Mouse (Mus musculus) kidney, adult 8-10 months (tissue): Measurements from ENCODE around the gene Slc43a1.
"Not testable (repeated sequence)": the region's sequence is repeated elsewhere in the genome, so short reads cannot be mapped to it uniquely, and the experiment has no call there.

Source experiments
- DNase-seq, 2 experiments: peaks; one replicate each; pipeline ENCODE4 v3.0.0; 2022

The Slc43a1 gene

DNA sequence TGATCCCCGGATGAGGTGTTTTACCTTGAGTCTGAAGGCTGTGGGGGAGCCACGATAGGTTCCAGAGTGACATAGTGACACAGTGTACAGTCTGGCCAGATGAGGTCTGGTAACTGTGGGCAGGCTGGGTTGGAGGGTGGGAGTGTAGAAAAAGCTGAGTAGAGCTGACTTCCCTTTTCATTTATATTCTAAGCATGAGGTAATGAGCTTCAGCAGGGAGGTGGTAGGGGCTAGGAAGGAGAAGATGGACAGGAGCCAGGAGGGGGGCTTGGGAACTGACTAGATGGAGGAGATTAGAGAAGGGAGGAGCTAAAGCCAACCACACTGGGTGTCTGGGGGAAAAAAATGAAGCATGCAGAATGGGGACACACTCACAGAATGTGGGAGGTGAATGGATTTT is 30.3 kb downstream of the Slc43a1 start:
- no peak for DNase-seq

- no peak for DNase-seq
Measured at GRCm38 (mm10) chr2:84870623-84871160, 32.0 kb downstream of the Slc43a1 start.

DNA sequence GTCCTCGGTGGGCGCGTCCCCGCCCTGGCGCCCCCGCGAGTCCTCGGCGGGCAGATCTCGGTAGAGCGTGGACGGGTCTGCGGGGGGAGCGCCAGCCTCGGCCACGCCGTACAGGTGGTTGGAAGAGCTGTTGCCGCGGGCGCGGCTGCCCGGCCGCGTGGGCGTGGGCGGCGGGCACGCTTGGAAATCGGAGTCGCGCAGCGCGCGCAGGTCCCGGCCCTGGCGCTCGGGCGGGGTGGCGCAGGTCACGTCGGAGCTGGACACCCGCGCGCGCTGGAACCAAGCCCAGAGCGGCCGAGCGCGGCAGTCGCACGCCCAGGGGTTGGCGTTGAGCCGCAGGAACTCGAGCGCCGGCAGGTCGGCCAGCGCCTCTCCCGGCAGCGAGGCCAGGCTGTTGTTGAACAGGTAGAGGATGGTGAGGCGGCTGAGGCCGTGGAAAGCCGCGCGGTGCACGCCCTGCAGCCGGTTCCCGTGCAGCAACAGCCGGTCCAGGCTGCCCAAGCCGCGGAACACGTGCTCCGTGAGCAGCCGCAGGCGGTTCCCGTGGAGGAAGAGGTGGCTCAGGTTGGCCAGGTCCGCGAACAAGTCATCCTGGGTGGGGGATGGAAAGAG is 33.6 kb downstream of the Slc43a1 start:
- DNase-seq, result peak; percentile 67 to 70

GRCm38 (mm10) chr2:84875842-84876241 is 37.2 kb downstream of the Slc43a1 start:
- DNase-seq, result no peak

DNA sequence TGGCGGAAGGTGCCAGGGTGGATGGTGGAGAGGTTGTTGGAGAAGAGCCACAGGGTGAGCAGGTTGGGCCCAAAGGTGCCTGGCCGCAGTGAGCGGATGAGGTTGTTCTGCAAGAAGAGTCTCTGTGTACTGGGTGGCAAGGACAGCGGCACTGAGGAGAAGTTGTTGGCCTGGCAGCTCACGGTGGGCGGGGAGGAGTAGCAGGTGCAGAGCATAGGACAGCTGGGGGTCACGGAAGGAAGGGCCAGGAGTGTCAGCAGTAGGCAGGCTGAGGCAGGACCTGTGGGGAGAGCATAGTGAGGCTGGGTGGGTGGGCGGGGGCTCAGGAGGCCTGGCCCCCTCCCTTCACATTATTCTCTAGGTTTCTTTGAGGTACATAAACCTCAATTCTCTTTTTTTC is 41.9 kb downstream of the Slc43a1 start:
- no peak for DNase-seq

DNA sequence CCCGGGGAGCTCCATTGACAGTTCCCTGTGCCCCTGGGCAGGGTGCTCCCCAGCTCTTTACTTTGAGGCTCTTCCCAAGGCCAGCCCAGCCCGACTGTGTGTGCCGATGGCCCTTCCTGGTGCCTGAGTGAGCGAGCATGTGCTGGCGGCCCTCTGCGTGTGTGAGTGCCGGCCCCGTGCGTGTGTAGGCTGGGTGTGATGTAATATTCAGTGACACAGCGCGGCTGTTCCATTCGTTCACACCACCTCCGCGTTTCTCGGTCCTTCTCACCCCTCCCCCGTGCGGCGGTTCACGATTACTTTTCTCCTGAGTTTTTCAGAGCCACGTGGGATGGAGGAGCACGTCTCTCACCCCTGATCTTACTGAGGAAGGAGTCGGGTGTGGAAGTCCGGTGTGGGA is 44.0 kb downstream of the Slc43a1 start:
- no peak for DNase-seq

DNA sequence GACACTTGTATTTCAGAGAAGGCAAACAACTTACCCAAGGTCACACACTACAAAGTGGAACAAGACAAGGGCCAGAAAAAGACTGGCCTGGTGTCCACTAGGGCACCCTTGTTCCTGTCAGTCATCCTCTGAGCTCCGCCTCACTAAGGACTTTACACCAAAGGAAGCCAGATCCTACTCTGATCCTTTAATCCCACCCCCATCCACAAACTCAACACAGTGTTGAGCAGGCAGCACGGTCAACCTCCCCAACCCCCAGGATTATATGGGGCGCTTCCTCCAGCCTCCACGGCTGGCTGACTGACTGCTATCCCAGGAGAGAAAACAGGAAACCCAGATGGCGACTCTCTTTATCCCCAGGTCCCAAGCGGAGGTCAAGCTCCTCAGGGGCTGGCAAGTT is 44.4 kb downstream of the Slc43a1 start:
- DNase-seq, result no peak

- no peak for DNase-seq
Measured at GRCm38 (mm10) chr2:84883530-84883929, 44.9 kb downstream of the Slc43a1 start.

GRCm38 (mm10) chr2:84883942-84884341 is 45.3 kb downstream of the Slc43a1 start:
- no peak for DNase-seq

DNA sequence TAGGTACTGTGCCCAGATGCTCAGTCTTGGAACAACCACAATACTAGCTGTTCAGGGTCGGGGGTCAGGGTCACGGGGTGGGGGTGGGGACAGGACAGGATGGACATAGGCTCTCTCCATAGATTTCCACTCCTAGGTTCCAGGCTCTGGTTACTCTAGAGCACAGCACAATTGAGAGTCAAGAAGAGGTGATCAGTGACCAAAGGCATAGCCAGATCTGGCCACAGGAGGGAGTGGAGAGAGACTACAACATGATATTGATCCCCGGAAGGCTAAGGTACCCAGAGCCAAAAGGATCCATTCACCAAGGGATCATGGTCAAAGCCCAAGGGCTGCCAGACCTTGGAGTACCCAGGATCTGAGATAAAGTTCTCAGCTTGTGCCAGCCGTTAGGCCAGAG is 46.0 kb downstream of the Slc43a1 start:
- no peak for DNase-seq

DNA sequence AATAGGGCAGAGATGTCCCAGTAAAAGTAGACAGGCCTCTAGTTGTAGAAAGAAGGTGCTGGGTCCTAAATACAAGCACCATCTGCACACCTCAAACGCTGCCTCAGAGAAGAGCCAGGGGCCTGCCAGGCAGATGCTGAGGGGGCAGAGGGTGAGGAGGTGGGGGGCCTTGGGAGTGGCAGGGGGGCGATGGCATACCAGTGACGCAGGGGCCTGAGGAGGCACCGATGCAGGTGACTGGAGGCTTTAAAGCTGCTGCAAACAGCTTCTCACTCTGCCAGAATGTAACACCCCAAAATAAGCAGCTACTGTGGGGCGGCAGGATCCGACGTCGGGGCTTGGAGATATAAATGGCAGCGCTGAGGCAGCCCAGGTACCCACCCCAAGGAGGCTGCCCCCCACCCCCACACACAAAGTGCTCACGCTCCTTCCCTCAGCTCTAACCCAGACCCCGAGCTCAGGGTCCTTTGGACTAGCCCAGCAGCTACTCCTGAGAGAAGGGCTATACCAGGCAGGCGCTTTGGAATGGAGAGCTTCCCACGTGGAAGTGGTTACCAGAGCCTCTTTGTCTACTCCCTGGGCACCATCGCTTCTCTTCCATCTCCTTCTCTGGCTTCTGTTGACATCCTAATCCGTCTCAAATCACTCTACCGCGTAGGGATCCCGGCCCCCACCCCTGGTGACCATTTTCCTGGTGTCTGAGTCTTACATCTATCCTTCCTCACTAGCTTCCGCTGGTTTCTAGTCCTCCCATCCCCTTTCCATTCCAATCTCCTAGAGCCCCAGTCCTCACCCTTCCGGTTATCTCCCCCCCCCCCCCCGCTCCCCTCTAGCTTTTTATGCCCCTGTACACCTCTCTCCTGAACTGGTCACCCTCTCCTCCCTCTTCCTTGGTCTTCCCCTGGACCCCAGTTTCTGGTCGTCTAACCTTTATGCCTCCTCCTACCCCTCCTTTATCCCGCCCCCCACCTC is 46.7 kb downstream of the Slc43a1 start:
- no peak for DNase-seq

GRCm38 (mm10) chr2:84886234-84886731 is 47.6 kb downstream of the Slc43a1 start, which contains the start of gene Rtn4rl2:
Rtn4rl2 (minus strand) TSS chr2:84886710.
- DNase-seq, result no peak

GRCm38 (mm10) chr2:84886821-84887281 is 48.2 kb downstream of the Slc43a1 start:
- DNase-seq, result no peak

DNA sequence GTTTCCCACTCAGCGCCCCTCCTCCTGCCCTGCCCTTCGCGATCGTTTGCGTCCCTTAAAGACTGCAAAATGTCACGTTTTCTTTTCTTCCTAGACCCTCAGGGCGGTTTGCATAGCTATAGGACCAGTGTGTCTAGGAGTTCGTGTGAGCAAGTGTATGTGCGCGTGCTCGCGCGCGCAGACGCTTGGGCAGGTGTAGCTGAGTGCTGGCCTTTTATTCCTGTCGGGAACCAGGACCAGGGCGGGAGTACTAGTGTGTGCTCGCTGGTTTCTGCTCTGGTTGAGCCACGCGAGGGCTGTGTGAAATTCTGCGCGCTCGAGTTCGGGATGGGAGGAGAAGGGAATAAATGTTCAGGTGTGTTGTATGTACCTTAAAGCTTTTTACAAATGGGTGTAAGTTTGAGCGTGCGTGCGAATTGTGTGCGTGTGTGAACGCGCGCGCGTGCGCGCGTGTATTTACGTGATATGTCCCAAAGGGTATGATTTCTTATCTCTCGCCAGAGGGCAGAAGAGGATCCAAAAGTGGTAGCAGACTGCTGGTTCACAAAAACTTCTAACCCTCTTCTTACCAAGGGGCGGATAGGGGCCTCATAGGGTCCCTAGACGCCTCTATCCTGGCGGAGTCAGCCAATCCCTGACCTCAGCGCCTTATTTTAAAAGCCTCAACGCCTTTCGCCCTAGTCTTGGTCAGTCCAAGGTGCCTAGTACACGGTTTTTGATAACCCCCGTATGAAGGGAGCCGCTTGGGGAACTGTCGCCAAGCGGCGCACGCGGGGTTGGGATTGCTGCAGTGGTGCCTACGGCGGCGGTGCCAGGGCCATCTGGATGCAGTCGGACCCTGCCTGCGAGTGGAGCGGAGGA is 49.0 kb downstream of the Slc43a1 start:
- peak; percentile 30 to 34 for DNase-seq

- peak; percentile 64 to 80 for DNase-seq
Measured at GRCm38 (mm10) chr2:84888657-84889315, 50.1 kb downstream of the Slc43a1 start.

GRCm38 (mm10) chr2:84889316-84890044 is 50.8 kb downstream of the Slc43a1 start:
- no peak for DNase-seq

DNA sequence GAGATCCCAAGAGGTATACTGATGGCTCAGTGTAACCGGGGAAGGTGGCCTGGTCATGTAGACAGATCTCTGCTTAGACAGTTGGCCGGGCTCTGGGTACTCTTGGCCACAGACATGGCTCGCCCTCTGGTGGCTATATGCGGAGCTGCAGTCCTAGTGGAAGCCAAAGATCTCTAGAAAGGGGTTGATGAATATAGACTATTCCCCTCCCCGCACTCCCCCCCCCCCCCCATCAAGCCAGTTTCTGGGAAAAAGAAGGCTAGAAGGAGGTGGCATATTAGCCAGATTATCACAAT is 51.3 kb downstream of the Slc43a1 start:
- peak; percentile 74 to 88 for DNase-seq

DNA sequence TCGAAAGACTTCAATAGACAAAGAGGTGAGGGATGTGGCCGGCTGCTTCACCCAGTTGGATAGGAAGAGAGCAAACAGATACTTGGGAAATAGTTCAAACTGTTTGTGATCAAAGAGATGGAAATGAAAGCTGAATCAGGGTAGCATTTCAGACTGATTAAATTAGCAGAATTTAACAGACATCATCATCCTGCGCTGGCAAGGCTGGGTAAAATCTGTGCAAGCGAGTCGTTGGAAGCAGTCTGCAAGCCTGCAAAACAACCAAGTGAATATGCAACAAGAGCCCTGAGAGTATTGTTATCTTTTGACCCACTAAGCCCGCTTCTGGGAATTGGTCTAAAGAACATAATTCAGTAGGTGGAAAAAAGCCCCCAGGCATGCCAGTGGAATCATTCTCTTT is 54.7 kb downstream of the Slc43a1 start:
- no peak for DNase-seq

DNA sequence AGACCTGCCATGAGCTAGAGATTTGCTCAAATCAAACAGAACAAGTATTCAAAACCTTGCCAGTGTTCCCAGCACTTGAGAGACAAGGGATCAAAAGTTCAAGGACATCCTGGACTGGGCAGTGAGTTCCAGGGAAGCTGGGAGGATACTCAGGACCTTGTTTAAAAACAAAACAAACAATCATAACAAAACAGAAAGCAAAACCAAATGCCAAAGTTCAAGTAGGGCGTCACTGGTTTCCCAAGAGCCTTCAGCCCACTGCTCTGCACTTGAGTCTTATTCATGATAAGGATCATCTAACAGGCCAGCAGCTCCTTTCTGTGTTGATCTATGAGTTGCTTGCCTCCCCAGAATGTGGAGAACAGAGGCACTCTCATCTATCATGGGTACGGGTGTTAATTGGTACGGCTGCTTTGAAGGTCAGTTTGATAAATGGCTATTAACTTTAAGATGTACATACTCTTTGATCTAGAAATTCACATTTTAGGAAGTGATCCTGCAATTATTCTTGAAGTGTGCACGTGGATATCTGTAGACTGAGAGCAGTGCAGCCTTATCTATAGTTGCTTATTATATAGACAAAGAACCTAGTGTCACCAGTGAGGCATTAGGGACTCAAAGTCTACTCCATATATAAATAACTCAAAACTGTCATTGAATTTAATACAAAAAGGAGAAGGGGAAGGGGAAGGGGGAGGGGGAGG is 57.0 kb downstream of the Slc43a1 start:
- peak in 1 of 2 experiments; percentile 27 for DNase-seq

DNA sequence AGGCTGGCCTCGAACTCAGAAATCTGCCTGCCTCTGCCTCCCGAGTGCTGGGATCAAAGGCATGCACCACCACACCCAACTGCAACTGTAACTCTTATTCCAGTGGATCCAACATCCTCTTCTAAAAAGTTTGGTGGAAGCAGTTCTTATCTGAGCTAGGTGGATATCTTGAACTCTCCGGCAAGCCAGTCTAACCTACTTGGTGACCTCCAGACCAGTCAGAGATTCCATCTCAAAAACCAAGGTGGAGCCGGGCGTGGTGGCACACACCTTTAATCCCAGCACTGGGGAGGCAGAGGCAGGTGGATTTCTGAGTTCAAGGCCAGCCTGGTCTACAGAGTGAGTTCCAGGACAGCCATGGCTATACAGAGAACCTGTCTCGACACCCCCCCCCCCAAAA is 58.0 kb downstream of the Slc43a1 start:
- DNase-seq, result not testable (repeated sequence)

GRCm38 (mm10) chr2:84912722-84913121 is 74.1 kb downstream of the Slc43a1 start:
- no peak for DNase-seq
